Mouse (Mus musculus) spleen, adult 18-20 months (tissue): ENCODE measurements around the gene Fgd6.

Source experiments
- DNase-seq, 2 experiments: peaks; one replicate each; pipeline ENCODE4 v3.0.0; 2022; ENCODE audit warnings: mixed read lengths in 2 of 2

Fgd6 gene

DNA sequence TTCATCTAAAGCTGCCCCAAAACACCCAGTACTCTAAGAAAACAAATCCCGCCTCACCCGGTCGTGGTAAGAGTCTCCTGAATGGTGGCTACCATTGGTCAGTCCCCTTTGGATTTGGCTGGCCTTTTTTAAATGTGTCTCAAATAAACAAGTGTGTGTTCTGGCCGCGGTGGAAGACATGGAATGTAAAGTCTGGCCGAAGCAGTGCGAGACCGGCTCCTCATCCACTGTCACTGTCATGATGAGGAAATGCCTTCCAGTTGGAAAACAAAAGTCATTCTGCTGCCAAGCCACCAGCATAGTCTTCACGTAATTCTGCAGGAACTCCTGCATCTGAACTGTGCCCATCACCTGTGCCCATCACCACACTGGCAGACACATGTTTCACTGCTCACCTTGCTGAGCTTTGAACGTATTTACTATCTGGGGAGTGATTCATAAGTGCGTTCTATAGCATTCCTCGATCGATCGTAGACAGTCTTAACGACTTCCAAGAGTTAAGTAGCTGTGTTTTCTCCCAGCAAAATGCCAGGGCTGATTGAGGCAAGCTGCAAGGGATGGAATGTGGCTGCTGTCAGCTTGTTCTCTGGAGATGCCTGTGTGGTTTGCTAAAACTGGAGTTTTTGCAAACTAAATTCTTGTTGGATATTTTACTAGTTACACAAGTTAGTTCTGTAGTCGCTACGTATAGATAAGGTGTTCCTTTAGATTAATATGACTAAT lies 60.1 kb downstream of the Fgd6 start:
- DNase-seq, result no peak

DNA sequence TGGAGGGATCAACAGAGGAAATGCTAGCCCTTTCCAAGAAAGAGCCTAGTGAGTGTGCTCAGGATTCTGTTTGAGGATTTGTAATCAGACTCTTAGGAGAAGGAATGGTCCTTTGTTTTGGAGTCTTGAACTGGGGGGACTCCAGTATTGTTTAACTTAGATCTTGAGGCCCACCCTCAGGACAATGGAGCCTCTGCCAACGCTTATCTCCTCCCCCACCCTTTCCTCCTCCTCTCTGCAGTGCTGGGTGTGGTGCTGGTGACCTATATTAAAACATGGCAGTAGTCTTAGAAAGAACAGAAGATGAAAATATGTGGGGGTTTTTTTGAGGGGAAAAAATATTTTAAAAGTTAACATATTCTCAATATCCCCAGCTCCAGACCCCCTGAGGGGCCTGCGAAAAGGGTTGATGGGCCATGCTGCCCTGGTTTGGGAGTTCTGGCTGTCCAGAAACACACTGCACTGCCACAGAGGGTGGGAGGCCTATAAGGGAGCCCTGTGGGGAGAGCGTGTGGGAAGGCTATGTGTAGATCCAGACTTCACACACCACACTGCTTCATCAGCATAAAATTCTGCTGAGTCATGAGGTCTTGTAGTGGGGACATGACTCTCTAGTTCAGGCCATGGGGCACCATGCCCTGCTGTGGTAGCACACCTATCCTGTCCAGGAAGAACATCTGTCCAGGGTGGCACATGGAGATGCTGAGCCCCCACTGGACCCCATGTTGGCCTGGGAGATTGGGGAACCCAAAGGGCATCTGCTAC lies 61.5 kb downstream of the Fgd6 start:
- no peak for DNase-seq

DNA sequence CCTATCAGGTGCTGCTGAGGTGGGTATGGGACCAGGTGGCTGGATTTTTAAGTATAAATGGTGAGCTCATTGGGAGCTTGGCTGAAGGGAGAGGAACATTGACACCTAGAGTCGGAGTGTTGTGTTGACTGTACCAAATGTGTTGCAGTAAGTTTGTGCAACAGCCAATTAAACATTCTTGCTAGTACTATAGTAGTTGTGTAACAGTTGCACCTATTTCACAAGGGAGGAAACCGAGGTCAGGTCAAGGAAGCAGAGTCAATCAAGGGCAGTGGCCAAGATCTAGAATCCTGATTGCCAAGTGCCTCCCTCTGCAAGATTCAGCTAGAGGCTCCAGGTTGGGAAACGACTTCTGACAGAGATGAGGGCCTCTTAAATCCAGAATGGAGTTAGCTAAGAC lies 62.3 kb downstream of the Fgd6 start:
- DNase-seq, result no peak

DNA sequence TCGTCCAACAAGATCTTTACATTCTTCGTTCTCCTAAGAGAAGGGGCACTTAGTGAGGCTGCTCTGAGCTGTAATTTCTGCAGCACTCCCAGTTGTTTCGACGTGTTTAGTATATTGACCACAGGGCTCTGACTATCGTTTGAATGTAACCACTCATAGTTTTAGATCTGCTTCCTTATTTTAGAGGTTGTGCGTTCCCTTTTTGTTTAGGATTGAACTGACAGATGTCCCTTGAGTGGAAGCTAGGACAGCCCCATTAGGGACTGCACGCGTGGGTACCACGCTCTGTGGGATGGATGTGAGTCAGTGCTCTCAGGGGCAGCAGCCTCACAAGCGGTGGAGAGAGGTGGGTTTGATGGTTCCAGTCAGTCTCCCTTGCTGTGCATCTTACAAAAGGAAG lies 69.7 kb downstream of the Fgd6 start:
- no peak for DNase-seq

DNA sequence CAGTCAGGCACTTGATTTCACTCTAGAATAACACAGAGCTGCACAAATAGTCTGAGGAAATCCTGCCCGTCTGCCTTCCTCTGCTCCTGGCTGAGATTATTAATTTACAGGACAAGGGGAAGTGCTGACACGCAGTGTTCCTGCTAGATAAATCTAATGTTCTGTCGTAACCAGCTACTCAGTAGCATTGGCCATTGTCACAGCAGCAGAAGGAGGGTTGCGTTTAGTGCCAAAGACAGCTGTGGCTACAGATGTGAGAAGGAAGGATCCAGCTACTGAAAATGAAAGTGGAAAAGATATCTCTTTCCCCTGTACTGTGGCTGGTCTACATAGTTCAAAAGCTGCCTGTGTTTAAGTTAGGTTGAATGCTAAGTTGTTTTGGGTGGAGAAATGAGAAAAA lies 71.4 kb downstream of the Fgd6 start:
- DNase-seq, result no peak

DNA sequence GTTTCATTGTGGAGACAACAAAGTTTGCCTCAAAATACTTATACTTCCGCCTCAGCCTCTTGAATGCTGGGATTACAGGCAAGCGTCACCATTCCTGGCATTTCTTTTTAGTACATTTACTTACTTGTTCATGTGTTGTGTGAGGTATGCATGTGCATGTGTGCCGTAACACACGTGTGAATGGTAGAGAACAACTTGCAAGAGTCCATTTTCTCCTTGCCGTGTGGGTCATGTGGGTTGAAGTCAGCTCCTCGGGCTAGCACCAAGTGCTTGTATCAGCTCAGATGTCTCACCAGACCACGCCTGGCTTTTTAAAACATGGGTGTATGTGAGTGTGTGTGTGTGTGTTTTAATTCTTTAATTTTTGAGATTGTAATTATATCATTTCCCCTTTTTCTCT lies 71.8 kb downstream of the Fgd6 start:
- no peak for DNase-seq

DNA sequence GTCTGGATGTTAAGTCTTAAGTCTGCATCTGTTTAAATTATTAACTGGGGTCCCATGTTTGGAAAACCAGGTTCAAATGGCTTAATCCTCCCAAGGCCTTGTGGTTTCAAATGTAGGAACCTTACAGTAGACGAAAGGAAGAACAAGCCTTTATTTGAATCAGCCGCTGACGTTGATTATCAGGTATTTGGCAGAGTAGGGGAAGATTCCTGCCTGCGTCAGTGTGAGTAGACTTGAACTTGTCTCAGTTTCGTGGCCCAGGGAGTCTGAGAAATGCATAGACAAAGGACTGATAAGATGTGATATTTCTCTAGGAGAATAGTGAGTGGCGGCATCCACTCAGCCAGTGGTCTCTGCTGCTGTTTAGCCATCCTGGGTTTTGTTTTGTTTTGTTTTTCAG lies 73.0 kb downstream of the Fgd6 start:
- no peak for DNase-seq

DNA sequence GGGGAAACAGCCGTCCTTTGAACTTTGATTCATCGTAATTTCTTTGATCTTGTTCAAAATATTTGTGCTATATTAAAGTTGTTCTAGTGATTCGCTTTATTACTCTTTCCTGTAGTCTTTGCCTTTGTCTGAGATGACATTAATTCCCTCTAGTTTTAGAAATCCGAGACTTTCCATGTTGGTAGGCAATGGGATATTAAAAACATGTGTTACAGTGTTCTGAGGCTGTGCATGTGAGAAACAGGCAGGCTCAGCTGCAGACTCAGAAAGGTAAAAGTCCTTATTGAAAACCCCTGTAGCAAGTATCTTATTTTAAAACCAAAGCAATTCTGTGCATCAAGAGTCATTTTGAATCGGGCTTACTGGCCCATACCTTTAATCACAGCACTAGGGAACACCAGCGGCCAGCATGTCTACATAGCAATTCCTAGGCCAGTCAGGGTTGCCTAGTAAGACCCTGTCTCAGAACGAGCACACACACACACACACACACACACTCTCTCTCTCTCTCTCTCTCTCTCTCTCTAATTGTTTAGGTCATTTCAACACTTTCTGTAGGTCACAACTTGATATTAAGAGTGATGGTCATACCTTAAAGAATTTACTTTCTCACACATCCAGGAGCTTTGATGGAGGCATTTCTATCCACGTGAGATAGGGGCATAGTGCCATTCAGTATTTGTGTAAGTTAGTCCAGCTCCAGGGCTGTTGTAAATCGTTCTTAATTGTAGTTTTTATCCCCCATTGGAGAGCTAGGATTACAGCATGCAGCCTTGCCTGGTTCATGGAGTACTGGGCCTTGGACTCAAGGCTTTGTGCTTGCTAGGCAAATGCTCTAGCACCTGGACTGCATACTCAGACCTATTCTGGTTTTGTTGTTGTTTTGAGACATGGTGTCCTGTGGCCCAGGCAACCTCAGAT lies 75.3 kb downstream of the Fgd6 start:
- DNase-seq, result no peak

DNA sequence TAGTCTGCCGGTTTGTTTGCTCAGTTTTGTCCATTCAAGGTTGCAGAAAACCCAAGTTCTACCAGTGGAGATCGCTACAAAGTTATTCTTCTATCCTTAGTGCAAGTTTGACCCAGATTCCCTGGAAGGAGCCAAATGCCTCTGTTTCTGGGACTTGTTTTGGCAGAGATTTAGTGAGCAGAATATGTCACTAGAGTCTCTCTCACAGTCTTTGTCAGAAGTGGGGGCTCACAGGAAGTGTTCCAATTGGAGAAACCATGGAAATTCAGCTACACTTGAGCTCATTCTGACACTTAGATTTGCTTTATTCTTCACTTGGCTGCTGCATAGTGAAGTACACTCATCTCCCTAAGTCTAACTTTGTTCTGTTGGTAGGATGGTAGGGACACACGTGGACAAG lies 76.4 kb downstream of the Fgd6 start:
- no peak for DNase-seq

DNA sequence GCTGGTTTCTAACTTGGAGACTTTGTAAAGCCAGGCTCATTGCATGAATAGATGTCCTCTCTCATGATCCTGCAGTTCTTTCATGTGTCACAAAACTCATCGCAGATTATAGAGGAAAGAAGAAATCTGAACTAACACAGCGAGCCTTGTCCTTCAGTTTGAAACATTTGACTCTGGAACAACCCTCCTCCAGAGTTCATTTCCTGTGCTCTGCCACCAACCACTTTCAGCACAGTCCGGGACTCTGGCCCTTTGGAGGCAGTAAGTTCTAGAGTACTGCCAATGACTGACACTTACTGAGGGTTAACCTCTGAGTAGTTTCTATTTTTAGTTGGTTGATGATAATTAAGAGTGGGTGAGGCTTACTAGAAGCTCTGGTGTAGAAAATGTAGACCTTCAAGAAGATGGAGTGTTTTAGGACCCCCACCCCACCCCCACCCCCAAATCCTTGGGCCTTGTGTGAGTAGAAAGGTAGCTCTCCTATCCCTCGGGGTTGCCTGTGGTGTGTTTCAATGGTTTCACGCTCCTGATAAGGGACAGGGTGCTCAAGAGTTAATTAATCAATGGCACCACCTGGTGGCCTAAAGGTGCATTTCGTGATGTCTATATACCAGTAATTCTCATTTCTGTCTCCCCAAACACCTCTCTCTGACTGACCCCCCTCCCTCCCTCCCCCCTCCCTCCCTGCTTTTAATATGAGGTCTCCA lies 80.2 kb downstream of the Fgd6 start:
- peak; percentile 35 to 77 for DNase-seq

DNA sequence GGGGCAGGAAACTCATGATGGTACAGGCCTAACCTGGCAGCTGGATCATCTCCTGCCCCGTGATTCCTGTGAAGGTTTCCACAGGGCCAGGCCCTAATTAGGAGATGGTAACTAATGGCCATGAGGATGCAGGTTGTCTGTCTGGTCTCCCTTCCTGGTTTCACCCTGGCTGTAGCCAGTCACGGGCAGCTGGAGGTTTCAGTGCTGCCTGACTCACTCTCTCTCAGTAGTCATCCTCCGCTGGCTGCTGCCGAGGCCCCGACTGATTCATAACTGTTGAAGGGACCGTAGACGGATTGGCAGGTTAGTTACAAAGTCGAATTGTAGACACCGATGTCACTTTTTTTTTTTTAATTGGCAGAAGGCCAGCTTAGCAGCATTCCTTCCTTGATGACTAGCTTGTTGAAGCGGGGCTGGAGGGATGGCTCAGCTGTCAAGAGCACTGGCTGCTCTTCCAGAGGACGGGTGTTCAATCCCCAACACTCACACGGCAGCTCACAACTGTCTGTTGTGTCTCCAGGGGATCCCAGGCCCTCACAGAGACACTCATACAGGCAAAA lies 81.1 kb downstream of the Fgd6 start:
- DNase-seq, result no peak

DNA sequence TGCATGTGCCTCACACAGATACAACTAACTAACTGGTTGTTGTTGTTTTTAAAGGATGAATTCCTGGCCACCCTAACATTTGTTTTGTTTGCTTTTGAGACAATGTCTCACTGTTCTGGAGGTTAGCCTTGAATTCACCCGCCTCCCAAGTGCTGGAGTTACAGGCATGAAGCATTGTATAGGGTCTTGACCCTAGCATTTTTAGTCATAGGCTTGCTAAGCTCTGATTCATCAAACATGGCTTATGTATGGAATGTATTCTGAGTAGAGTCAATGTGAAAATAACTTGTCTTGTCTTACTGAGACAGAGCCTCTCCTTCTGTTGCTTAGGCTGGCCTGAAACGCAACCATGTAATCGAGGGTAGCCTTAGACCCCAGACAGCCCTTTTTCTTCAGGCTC lies 82.1 kb downstream of the Fgd6 start:
- DNase-seq, result no peak

DNA sequence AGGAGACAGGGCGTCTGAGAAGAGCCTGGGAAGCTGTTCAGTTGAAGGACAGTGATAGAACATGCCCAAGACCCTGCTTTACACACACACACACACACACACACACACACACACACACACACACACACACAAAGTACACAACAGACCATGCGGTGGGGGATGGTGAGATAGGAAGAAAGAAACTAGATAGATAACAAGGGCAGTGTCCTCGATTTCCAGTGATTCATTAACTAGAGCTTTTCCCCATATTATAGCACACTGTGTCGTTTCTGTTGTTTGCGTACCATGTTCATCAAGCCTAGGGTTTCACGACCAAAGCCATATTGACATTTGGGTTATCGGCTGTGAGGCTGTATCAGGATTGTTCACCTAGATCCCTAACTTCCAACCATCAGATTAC lies 83.2 kb downstream of the Fgd6 start:
- DNase-seq, result no peak

DNA sequence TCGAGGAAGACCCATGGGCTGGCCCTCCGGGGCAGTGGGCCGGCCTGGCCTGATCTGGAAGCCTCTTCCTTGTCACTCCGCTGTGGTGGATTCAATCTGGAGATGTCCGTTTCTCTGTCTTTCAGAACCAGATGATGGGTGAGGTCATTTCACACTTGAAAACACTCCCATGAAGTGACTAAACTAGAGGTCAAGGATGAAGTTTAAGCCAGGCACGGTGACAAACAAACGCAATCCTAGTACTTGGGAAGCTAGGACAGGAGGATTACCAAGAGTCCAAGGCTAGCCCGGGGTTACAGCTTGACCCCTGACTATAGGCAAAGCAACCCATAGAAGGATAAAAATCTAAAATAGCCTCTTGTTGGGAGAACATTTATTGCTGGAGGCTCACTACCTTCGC lies 84.9 kb downstream of the Fgd6 start:
- no peak for DNase-seq

DNA sequence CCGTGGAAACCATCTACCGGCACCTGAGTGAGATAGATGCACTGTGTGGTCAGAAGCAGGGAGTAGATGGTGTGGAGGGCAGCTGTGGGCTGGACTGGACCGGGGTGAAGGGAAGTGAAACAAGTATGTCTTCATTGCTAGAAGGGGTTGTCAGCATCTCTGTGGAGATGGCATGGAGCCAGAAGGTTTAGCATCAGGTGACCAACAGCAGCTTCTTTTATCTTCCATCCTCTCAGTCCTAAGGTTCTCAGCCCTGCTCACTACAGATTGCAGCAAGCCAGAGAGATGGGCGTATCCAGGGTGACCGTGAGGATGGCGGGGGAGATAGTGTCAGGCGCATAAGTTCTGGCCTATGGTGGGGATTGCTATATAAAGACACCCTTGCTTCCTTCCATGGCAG lies 86.8 kb downstream of the Fgd6 start:
- no peak for DNase-seq

DNA sequence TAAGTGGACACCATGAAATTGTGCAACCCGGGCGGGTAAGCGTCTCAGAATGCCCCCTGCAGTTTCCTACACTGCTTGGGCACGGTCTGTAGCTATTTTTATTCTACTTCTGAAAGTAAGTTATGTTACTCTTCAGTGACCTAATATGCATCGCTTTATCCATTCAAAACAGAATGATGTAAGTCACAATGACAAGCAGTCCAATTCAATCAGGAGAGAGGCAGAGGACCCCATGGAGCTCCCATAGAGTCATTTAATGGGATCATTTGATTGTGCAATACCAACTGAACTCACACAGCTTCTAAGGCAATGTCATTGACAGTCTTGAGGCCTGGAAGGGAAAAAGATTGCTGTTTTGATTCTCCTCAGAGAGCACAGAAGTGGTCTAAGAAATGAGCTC lies 87.8 kb downstream of the Fgd6 start:
- no peak for DNase-seq

DNA sequence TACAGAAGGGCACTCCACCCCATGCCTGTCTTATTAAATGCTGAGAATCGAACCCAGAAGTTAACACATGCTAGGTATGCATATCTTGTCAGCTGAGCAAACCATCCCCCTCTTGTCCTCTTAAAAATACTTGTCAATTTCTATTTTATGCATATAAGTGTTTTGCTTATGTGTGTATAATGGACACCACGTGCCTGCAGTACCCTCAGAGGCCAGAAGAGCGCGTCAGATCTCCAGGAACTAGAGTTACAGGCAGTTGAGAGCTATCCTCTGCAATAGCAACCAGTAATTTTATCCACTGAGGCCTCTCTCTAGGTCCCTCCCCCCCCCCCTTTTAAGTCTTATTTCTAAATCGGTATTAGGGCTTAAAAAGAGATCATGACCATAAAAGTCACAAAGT lies 88.6 kb downstream of the Fgd6 start:
- DNase-seq, result no peak

DNA sequence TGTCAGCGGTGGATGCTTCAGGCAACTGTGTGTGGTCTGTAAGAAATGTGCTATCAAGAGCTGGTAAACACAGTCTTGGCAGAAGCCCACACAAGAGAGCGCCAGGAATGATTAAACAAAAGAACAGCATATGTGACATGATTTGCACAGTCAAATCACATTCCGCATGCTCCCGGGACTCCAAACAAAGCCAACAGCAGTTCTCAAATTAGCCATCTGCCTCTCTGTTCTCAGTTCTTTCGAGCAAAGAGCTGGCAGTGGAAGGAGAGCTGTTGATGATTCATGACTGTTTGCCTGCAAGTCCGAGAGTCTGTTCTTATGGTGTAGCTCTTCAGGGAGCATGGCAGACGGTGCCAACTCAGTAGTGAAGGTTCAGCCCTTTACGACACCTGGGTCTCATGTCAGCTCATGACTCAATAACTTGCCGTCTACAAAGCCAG lies 93.9 kb downstream of the Fgd6 start:
- no peak for DNase-seq

DNA sequence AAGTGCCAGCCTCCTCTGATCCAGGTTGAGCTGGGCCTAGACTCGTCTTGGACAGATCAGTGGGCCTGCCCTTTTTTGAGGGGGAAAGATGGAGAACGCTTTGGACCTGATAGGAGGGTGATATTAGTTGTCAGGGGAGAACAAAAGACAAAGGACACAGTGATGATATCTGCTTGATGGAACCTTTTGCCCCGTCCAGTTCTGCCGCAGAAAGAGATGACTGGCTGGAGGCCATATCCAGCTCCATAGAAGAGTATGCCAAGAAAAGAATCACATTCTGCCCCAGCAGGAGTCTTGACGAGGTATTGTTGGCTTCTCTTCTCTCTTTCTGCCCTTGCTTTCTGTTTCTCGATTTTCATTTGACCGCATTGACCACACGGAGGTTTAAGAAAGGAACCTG lies 97.3 kb downstream of the Fgd6 start:
- no peak for DNase-seq

DNA sequence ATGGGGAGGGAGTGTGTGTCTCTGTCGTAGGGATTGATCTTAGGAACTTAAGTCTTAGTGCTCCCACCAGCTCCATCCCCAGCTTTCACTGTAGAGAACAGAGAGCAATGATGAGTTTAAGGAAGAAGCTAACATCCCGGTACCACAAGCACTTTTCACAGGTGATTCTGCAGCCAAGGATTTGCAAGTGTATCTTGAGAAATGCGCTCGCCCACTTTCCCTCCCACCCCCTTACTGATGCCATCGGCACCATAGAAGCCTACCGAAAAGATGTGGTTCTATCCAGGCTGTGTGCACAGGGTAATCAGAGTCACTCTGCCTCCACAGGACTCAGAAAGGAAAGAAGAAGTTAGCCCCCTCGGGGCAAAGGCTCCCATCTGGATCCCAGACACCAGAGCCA lies 97.9 kb downstream of the Fgd6 start:
- no peak for DNase-seq

DNA sequence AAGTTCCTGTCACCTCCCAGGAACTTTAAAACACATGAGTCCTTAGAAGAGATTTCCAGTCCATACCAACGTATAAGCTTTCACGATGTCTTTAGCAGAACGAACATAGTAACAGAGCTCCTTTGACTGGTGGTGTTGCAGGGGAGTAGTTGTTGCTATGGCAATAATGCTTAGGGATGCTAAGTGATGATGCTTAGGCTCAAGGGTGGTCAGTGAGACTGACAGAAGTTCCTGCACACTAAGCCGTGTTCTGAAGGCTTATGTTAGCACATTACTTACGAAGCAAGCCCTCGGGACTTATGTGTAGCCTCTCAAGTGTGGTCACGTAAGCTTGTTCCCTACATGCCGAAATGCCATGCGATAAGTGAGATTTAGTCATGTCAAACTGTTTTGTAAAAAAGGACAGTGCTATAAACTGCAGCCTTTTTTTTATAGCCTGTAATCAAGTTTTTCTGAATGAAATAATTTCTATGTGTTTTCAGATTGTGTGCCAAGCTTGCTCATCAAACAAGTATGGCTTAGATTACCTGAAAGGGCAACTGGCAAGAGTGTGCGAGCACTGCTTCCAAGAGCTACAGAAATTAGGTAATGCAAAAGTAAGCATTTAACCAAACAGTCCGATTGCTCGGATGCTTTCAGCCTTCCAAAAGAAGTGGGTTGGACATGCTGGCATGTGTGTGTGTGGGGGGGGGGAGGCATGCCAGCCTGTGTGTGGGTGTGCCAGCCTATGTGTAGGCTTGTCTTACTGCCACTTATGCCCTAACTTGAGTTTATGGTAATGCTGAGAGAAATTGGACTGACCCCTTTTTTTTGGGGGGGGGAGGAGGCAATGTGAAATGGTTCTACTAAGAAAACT lies 99.0 kb downstream of the Fgd6 start:
- DNase-seq, result no peak
